Mouse (Mus musculus) NIH3T3 (cell line): ENCODE results near the gene Prom2.

Experiments
- DNase-seq: peaks from one replicate; pipeline ENCODE4 v3.0.0-alpha.2; 2012; ENCODE audit warnings: low read depth

Gene Prom2

DNA sequence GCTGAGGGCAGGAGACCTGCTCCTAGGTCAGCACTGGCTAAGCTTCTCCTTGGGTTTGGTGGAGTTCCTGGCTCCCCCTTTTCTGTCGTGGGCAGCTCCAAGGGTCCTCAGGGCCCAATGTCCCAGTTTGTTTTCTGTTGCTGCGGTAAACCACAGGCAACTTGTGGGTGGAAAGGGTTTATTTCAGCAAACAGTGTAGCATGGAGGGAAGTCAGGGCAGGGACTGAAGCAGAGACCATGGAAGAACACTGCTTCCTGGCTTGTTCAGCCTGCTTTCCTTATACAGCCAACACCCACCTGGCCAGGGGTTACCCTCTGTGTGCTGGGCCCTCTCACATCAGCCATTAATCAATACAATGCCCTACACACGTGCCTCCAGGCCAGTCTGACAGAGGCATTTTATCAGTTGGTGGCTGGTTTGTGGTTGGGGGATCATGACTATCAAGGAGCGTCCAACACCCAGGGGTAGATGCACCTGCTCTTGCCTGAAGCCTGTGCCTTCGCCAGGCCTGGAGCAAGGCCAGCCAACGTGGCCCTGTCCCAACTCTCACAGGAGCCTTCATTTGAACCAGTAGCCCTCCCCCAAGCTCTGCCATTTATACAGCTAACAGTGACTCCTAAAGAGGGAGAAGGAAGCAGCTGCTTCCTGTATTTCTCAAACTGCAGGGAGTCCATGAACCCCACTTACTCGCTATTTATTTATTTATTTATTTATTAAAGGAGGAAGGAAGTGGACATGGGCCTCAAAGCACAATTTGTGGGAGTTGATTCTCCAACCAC is 17.1 kb downstream of the Prom2 start:
- DNase-seq, result no peak

DNA sequence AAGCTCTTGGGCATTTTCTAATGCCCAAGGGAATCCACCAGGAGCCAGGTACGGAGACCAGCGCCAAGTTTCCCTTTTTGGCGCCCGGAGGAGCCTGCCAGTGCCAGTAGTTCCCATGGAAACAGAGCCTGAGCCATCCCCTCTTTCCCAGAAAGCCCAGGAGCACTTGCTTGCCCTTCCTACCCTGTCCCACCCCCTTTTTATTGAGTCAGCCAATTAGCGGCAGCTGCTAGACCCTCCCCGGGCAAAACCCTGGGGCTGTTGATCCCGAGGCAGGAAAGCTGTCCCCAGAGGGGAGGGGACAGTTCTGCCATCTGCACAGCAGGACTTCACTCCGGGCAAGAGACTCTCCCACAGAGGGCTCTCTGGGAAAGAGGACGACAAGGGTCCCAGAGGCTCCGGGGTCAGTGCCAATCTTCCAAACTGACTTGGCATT is 19.2 kb downstream of the Prom2 start, which contains the start of gene Kcnip3:
Kcnip3 (minus strand) TSS at position 89 of the 436 bp plus-strand sequence.
- peak; percentile 3 for DNase-seq

- no peak for DNase-seq
Observed at GRCm38 (mm10) chr2:127521172-127522005, 19.9 kb downstream of the Prom2 start.

DNA sequence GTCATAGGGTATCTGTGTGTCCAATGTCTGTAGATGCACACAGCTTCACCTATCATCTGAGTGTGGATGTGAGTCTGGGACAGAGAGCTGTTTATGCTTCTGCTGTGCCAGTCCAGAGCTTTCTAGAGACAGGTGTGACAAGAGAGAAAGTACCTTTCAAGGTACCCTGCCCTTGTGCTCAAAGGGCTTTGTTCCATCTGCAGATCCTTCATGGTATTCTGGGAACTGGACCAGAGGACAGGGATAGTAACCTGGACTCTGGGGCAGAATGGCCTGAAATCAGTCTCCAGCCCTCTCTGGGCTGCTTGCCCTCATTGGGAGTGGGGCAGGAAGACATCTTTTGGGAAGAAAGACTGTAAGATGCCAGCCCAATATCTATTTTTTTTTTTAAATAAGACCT is 21.1 kb downstream of the Prom2 start:
- no peak for DNase-seq

- DNase-seq, result no peak
Observed at GRCm38 (mm10) chr2:127519308-127519707, 22.0 kb downstream of the Prom2 start.

DNA sequence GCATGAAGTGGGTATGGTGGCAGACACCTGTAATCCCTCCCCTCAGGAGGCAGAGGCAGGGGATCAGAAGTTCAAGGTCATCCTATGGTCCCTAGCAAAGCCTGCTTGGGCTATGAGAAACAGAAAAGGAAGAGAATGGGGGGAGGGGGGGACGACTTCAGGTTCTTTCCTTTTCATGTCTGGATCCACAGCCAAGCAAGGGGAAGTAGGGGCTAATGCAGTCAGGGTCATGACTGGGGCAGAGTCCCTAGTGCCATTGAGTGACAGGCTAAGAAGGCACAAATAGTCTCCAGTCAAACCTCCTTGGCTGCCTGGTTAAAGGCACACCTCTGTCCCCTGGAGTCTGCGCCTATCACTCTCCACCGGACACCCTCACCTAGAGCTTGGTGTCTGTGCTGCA is 22.4 kb downstream of the Prom2 start:
- DNase-seq, result no peak

- DNase-seq, result no peak
Observed at GRCm38 (mm10) chr2:127518273-127518672, 23.0 kb downstream of the Prom2 start.

DNA sequence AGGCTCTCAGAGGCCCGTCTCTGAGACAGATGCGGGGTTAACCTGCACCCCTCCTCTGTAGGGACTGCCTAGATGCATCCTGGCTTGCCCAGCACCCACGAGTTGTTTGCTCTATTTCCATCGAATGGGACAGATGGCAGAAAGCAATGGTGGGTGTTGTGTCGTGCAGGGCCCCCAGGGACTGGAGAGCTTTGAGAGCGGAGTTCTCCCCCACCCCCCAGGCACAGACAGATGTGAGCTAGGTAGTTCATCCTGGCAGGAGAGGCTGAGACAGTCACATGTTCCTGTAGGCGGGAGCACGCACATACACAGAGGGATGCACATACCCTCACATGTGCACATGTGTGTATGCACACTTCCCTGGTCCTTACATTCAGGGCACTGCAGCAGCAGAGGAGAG is 24.2 kb downstream of the Prom2 start:
- no peak for DNase-seq

GRCm38 (mm10) chr2:127514380-127515124 is 26.7 kb downstream of the Prom2 start:
- DNase-seq, result no peak

- no peak for DNase-seq
Observed at GRCm38 (mm10) chr2:127513244-127513643, 28.0 kb downstream of the Prom2 start.

DNA sequence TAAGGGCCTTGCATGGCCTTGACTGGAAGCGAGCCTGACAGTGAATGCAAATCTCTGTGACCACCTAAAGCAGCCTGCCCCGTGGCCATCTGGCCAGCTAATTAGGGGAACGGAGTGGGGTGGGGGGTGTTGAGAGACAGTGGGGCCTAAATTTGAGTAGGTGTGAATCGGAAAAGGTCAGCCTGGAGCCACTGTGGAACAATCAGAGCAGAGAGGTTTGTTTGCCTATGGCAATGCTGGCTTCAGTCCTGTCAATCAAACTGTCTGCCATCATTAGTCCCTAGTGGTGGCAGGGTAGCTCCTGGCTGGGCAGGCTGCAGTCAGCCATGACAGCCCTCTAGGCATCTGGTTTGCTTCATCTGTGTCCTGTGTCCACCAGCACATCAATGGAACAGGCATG is 29.8 kb downstream of the Prom2 start:
- DNase-seq, result no peak

GRCm38 (mm10) chr2:127507967-127508660 is 33.2 kb downstream of the Prom2 start:
- no peak for DNase-seq

GRCm38 (mm10) chr2:127507077-127507774 is 34.0 kb downstream of the Prom2 start:
- peak; percentile 87 for DNase-seq

DNA sequence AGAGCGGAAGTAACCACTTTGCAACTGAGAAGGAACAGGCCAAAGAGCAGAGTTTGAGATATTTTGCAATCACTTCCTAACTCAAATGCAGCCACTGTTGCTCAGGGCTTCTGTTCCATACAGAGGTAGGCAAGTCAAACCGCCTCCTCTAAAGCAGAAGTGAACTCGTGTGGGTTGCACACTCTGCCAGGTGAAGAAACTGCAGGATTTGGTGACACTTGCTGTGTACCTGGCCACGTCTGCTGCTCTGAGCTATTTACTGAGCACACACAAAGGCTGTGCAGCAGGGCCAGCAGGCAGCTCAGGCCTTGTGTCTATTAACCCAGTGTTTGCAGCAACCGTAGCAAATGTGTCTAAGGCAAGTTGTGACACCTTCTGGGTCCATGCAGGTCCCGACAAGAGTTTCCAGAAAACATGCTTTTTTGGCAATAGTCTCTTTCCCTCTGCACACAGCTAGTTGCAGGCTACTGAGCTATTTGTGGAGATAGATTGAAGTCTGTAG is 35.1 kb downstream of the Prom2 start:
- no peak for DNase-seq

DNA sequence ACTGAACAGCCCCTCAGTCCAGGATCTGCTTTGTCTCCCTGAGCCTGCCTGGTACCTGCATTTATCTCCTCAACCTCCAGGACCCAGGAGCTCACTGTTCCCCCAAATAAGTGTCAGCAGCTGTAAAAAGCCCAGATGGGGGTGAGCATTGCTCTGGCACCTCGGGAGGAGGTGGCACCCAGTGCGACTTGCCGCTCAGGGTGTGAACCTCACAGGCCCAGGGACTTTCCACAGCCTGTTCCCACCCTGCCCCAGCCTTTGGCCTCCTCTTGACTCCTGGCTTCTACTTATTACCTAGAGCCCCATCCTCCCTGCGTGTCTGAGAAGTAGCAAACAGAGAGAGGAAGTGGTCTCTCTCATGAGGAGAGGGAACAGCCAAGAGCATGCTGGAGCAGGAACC is 36.1 kb downstream of the Prom2 start:
- DNase-seq, result no peak

GRCm38 (mm10) chr2:127503751-127504549 is 37.3 kb downstream of the Prom2 start:
- DNase-seq, result no peak

DNA sequence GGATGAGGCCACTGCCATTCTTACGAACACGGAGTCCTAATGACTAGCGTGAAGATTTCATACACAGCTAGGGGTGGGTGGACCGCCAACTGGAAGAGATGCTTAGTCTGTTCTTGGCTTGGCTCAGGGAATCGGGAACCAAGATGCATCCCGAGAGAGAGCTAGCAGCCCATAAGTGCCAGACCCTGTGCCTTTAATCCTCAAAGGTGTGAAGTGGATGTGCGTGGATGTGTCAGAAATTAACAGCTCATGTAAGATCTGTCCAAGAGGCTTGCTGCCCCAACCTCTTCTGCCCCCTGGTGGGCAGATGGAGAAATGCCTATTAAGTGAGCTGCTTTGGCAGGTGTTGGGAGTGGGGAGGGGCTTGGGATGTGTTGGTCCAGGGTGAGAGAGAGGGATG is 40.2 kb downstream of the Prom2 start:
- DNase-seq, result peak; percentile 68

- no peak for DNase-seq
Observed at GRCm38 (mm10) chr2:127498750-127499149, 42.5 kb downstream of the Prom2 start.

- no peak for DNase-seq
Observed at GRCm38 (mm10) chr2:127496321-127496720, 44.9 kb downstream of the Prom2 start.
